ENCODE assay signal across 10 mouse cellular contexts in the genomic region with DNA sequence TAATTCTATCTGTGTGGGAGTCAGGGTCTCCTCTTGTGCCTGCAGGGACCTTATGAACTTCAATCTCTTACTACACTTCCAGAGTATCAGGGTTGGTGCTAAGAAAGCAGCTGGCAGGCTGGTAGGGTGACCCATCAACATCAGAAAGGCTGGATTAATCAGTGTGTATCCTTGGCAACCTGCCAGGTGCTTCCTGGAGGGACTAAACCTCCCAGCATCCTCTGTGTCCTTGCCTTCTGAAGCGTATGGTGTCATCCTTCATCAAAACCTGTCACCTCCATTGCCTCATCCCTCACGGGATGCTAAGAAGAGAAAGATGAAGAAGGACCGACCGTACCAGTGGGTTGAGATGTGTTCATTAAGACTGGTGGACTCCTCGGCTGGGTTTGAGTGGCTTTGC. TPM values are rescaled to one million over a fixed set of nuclear protein-coding genes. Genes with fewer than 3 reads are reported as not detected.
DNase-seq lines count a peak whose midpoint lies in the region; ATAC-seq lines count a peak whose summit lies in the region.
"Had no signal": no experiment of that assay in that cellular context is flagged by ENCODE, and none has a peak within 500 bp of the region (broad histone marks: within the 10 kb centered on the region; RNA-seq: fewer than 3 reads in every experiment).

No protein-coding gene starts in this region.

- peaks cover 48% of the 10 kb centered on the region for H3K4me1 ChIP-seq in hindbrain, embryonic 13.5 days (replicated peaks)
- peaks cover 27% of the 10 kb centered on the region for H3K4me1 ChIP-seq in midbrain, embryonic 16.5 days (ENCODE audit: control insufficient read depth, insufficient read depth, low read length)
- H3K4me1 ChIP-seq in liver, embryonic 11.5 days (replicated peaks; ENCODE audit: control insufficient read depth, insufficient read depth, low read length) = no peaks in the 10 kb centered on the region

- no peak overlapping the region for H3K4me2 ChIP-seq in hindbrain, embryonic 13.5 days
- H3K4me2 ChIP-seq in midbrain, embryonic 16.5 days (ENCODE audit: low read length) = peak overlapping the region; percentile 8; the same call in 1 of the 2 replicates
- no peak overlapping the region for H3K4me2 ChIP-seq in liver, embryonic 11.5 days
- H3K4me2 ChIP-seq: stomach, embryonic 15.5 days had no signal

- H3K9me3 ChIP-seq in hindbrain, embryonic 13.5 days = no peaks in the 10 kb centered on the region
- no peaks in the 10 kb centered on the region for H3K9me3 ChIP-seq in midbrain, embryonic 16.5 days (replicated peaks; ENCODE audit: control insufficient read depth, low read length, poor library complexity, severe bottlenecking)
- H3K9me3 ChIP-seq in liver, embryonic 11.5 days (ENCODE audit: control insufficient read depth, low read length) = no peaks in the 10 kb centered on the region
- H3K9me3 ChIP-seq: stomach, embryonic 15.5 days had no signal

- DNase-seq in heart, postnatal 4 days = peak; percentile 43
- no peak for DNase-seq in heart, postnatal 25 days (ENCODE audit: low spot score)
- peak; percentile 67 for DNase-seq in brain, adult 2 months (ENCODE audit: low read depth, low spot score)
- DNase-seq in spleen, postnatal 36 days (ENCODE audit: low spot score in 2 of 2) = no peak
- DNase-seq in liver, embryonic 11.5 days (ENCODE audit: low spot score) = no peak

- H3K9ac ChIP-seq in hindbrain, embryonic 13.5 days = no peak overlapping the region
- H3K9ac ChIP-seq in midbrain, embryonic 16.5 days (ENCODE audit: low read depth, low read length) = no peak overlapping the region
- H3K9ac ChIP-seq in liver, embryonic 11.5 days (ENCODE audit: low read depth, low read length) = no peak overlapping the region
- H3K9ac ChIP-seq: liver, embryonic 14.5 days; stomach, embryonic 15.5 days had no signal

- H3K27me3 ChIP-seq in hindbrain, embryonic 13.5 days = no peaks in the 10 kb centered on the region
- no peaks in the 10 kb centered on the region for H3K27me3 ChIP-seq in midbrain, embryonic 16.5 days (ENCODE audit: control insufficient read depth, insufficient read depth, low read depth, low read length)
- H3K27me3 ChIP-seq in liver, embryonic 11.5 days (replicated peaks; ENCODE audit: control insufficient read depth, insufficient read depth, low read length) = no peaks in the 10 kb centered on the region
- H3K27me3 ChIP-seq: stomach, embryonic 15.5 days had no signal

- peak overlapping the region; percentile 83 for H3K27ac ChIP-seq in hindbrain, embryonic 13.5 days
- H3K27ac ChIP-seq in midbrain, embryonic 16.5 days (ENCODE audit: low read length) = peak overlapping the region; percentile 48
- H3K27ac ChIP-seq in liver, embryonic 11.5 days (ENCODE audit: low read depth, low read length) = no peak overlapping the region
- H3K27ac ChIP-seq: liver, embryonic 14.5 days had no signal

- ATAC-seq in hindbrain, embryonic 13.5 days (ENCODE audit: low FRiP score) = peak; percentile 73
- ATAC-seq in midbrain, embryonic 16.5 days = peak; percentile 66
- no peak for ATAC-seq in liver, embryonic 11.5 days (replicated peaks; ENCODE audit: low FRiP score)
- no peak for ATAC-seq in inflammation-experienced regulatory T-cells, adult 6 months

- H3K36me3 ChIP-seq in hindbrain, embryonic 13.5 days = 0 out of 2 replicates have a peak, but pooled peaks cover 9% of the 10 kb centered on the region
- H3K36me3 ChIP-seq in midbrain, embryonic 16.5 days (ENCODE audit: control insufficient read depth, insufficient read depth, low read length) = 0 out of 2 replicates have a peak, but pooled peaks cover 3% of the 10 kb centered on the region
- H3K36me3 ChIP-seq in liver, embryonic 11.5 days (ENCODE audit: control insufficient read depth, insufficient read depth, low read length) = no peaks in the 10 kb centered on the region
- H3K36me3 ChIP-seq: stomach, embryonic 15.5 days had no signal

- intact Hi-C loops in heart, postnatal 25 days (cut with DNase I) = no loop called here

- H3K4me3 ChIP-seq in hindbrain, embryonic 13.5 days = no peak overlapping the region
- no peak overlapping the region for H3K4me3 ChIP-seq in midbrain, embryonic 16.5 days (ENCODE audit: low read depth, low read length)
- no peak overlapping the region for H3K4me3 ChIP-seq in liver, embryonic 11.5 days (ENCODE audit: low read depth, low read length)
- H3K4me3 ChIP-seq: stomach, embryonic 15.5 days had no signal

- 39% methylated on average over 5 of the region's 5 CpGs for WGBS in hindbrain, embryonic 13.5 days
- WGBS in midbrain, embryonic 16.5 days = 25% methylated on average over 5 of the region's 5 CpGs
- WGBS in liver, embryonic 11.5 days = 71% methylated on average over 5 of the region's 5 CpGs

RNA-seq across cellular contexts. Expression of a gene that starts 8.0 kb away (rescaled TPM):
- 10 to 100 TPM in 1 of 2 experiments, 1 to 10 TPM in 1; 9.5 to 10.6 TPM for total RNA-seq in heart, postnatal 4 days (2021)
- total RNA-seq in heart, postnatal 25 days (2021) = 1 to 10 TPM; 3.4 to 7.0 TPM
- 46.6 and 47.1 TPM in 2 replicates for polyA plus RNA-seq in hindbrain, embryonic 13.5 days (2015; fragmentation: Nextera tagmentation; extraction: Ambion mirVana)
- polyA plus RNA-seq in midbrain, embryonic 16.5 days (2015; fragmentation: Nextera tagmentation; extraction: Ambion mirVana) = 50.3 and 50.9 TPM in 2 replicates
- 7.4 and 7.7 TPM in 2 replicates for polyA plus RNA-seq in liver, embryonic 11.5 days (2014; fragmentation: Nextera tagmentation; extraction: Ambion mirVana)
- not detected for polyA plus RNA-seq in inflammation-experienced regulatory T-cells, adult 6 months (2017; shearing (Covaris generic))

RNA-seq across cellular contexts. Expression of a gene that starts 23.4 kb away (rescaled TPM):
- not detected for total RNA-seq in heart, postnatal 4 days (2021)
- not detected for total RNA-seq in heart, postnatal 25 days (2021)
- polyA plus RNA-seq in hindbrain, embryonic 13.5 days (2015; fragmentation: Nextera tagmentation; extraction: Ambion mirVana) = not detected in 2 replicates
- polyA plus RNA-seq in midbrain, embryonic 16.5 days (2015; fragmentation: Nextera tagmentation; extraction: Ambion mirVana) = not detected in 2 replicates
- not detected in 2 replicates for polyA plus RNA-seq in liver, embryonic 11.5 days (2014; fragmentation: Nextera tagmentation; extraction: Ambion mirVana)
- polyA plus RNA-seq in inflammation-experienced regulatory T-cells, adult 6 months (2017; shearing (Covaris generic)) = not detected
- polyA plus RNA-seq: liver, embryonic 14.5 days; stomach, embryonic 15.5 days had no signal

Comparison
In these comparisons a context has a peak if more than half of its experiments do, and no peak if none do; other contexts are left out.
1. DNase-seq: peak in heart, postnatal 4 days (single experiment) and brain, adult 2 months (single experiment); none in heart, postnatal 25 days (single experiment), spleen, postnatal 36 days (0 of 2) and liver, embryonic 11.5 days (single experiment).
2. ATAC-seq: peak in hindbrain, embryonic 13.5 days (single experiment) and midbrain, embryonic 16.5 days (single experiment); none in liver, embryonic 11.5 days (single experiment) and inflammation-experienced regulatory T-cells, adult 6 months (single experiment).